Mouse (Mus musculus): ENCODE measurements around the gene Alg9. TPM values are rescaled to one million over a fixed set of nuclear protein-coding genes. Genes with fewer than 3 reads are reported as not detected.

Gene Alg9
- polyA plus RNA-seq, 1 experiment from 2014 or later: 40.4 TPM

- Histone ChIP-seq H3K27me3 (ENCODE audit: control insufficient read depth, insufficient read depth, low read length) (no peaks in the 10 kb centered on the region), H3K27ac (replicated peaks; ENCODE audit: low read depth, low read length) (no peak within 1 kb of the TSS), H3K4me2 (ENCODE audit: low read depth, severe bottlenecking) (no peak within 1 kb of the TSS), H3K4me3 (ENCODE audit: low read depth, low read length) (no peak within 1 kb of the TSS), H3K36me3 (ENCODE audit: control insufficient read depth, insufficient read depth, low read length) (no peaks in the 10 kb centered on the region), H3K9ac (ENCODE audit: low read length) (no peak within 1 kb of the TSS), H3K4me1 (ENCODE audit: control insufficient read depth, insufficient read depth, low read length) (no peaks in the 10 kb centered on the region), H3K9me3 (ENCODE audit: control insufficient read depth, low read length) (no peaks in the 10 kb centered on the region)
- no peak for DNase-seq (ENCODE audit: low spot score)
- 0 out of 2 replicates have a peak, but pooled peaks have one; percentile 35 for ATAC-seq (ENCODE audit: insufficient number of reproducible peaks, low FRiP score, low TSS enrichment, low read depth)
- 65% methylated on average over 14 of the region's 14 CpGs for WGBS
Observed at GRCm38 (mm10) chr9:50752054-50752602, 22.7 kb upstream of the Alg9 start, which contains the start of gene Hspb2. Gene Hspb2 (minus strand): TSS chr9:50752354.

- Histone ChIP-seq H3K4me2 (ENCODE audit: low read depth, severe bottlenecking) (no peak overlapping the region), H3K4me3 (ENCODE audit: low read depth, low read length) (no peak overlapping the region), H3K9ac (ENCODE audit: low read length) (no peak overlapping the region), H3K4me1 (ENCODE audit: control insufficient read depth, insufficient read depth, low read length) (no peaks in the 10 kb centered on the region), H3K27me3 (ENCODE audit: control insufficient read depth, insufficient read depth, low read length) (no peaks in the 10 kb centered on the region), H3K36me3 (ENCODE audit: control insufficient read depth, insufficient read depth, low read length) (no peaks in the 10 kb centered on the region), H3K27ac (replicated peaks; ENCODE audit: low read depth, low read length) (no peak overlapping the region), H3K9me3 (ENCODE audit: control insufficient read depth, low read length) (no peaks in the 10 kb centered on the region)
- ATAC-seq (ENCODE audit: insufficient number of reproducible peaks, low FRiP score, low TSS enrichment, low read depth): no peak
- no peak for DNase-seq (ENCODE audit: low spot score)
- WGBS: 69% methylated on average over 17 of the region's 17 CpGs
Observed at GRCm38 (mm10) chr9:50752784-50753615, 21.8 kb upstream of the Alg9 start.

GRCm38 (mm10) chr9:50753947-50754346 lies 20.9 kb upstream of the Alg9 start:
- Histone ChIP-seq H3K27me3 (ENCODE audit: control insufficient read depth, insufficient read depth, low read length) (no peaks in the 10 kb centered on the region), H3K9me3 (ENCODE audit: control insufficient read depth, low read length) (no peaks in the 10 kb centered on the region), H3K36me3 (ENCODE audit: control insufficient read depth, insufficient read depth, low read length) (no peaks in the 10 kb centered on the region), H3K4me3 (ENCODE audit: low read depth, low read length) (no peak overlapping the region), H3K9ac (ENCODE audit: low read length) (no peak overlapping the region), H3K4me2 (ENCODE audit: low read depth, severe bottlenecking) (no peak overlapping the region), H3K27ac (replicated peaks; ENCODE audit: low read depth, low read length) (no peak overlapping the region), H3K4me1 (ENCODE audit: control insufficient read depth, insufficient read depth, low read length) (no peaks in the 10 kb centered on the region)
- no peak for DNase-seq (ENCODE audit: low spot score)
- WGBS: 78% methylated on average over 7 of the region's 7 CpGs
- no peak for ATAC-seq (ENCODE audit: insufficient number of reproducible peaks, low FRiP score, low TSS enrichment, low read depth)

GRCm38 (mm10) chr9:50756711-50757110 lies 18.1 kb upstream of the Alg9 start:
- Histone ChIP-seq H3K9me3 (ENCODE audit: control insufficient read depth, low read length) (no peaks in the 10 kb centered on the region), H3K4me2 (ENCODE audit: low read depth, severe bottlenecking) (no peak overlapping the region), H3K4me1 (ENCODE audit: control insufficient read depth, insufficient read depth, low read length) (no peaks in the 10 kb centered on the region), H3K4me3 (ENCODE audit: low read depth, low read length) (no peak overlapping the region), H3K27me3 (ENCODE audit: control insufficient read depth, insufficient read depth, low read length) (no peaks in the 10 kb centered on the region), H3K9ac (ENCODE audit: low read length) (no peak overlapping the region), H3K27ac (replicated peaks; ENCODE audit: low read depth, low read length) (no peak overlapping the region), H3K36me3 (ENCODE audit: control insufficient read depth, insufficient read depth, low read length) (no peaks in the 10 kb centered on the region)
- no peak for ATAC-seq (ENCODE audit: insufficient number of reproducible peaks, low FRiP score, low TSS enrichment, low read depth)
- 45% methylated on average over 5 of the region's 5 CpGs for WGBS
- no peak for DNase-seq (ENCODE audit: low spot score)

GRCm38 (mm10) chr9:50761520-50762243 lies 13.1 kb upstream of the Alg9 start:
- no peak overlapping the region for H3K4me2 ChIP-seq (ENCODE audit: low read depth, severe bottlenecking)
- H3K36me3 ChIP-seq (ENCODE audit: control insufficient read depth, insufficient read depth, low read length): no peaks in the 10 kb centered on the region
- no peak overlapping the region for H3K4me3 ChIP-seq (ENCODE audit: low read depth, low read length)
- H3K4me1 ChIP-seq (ENCODE audit: control insufficient read depth, insufficient read depth, low read length): no peaks in the 10 kb centered on the region
- DNase-seq (ENCODE audit: low spot score): no peak
- H3K27me3 ChIP-seq (ENCODE audit: control insufficient read depth, insufficient read depth, low read length): no peaks in the 10 kb centered on the region
- WGBS: 70% methylated on average over 6 of the region's 6 CpGs
- H3K9me3 ChIP-seq (ENCODE audit: control insufficient read depth, low read length): no peaks in the 10 kb centered on the region
- H3K9ac ChIP-seq (ENCODE audit: low read length): no peak overlapping the region
- H3K27ac ChIP-seq (replicated peaks; ENCODE audit: low read depth, low read length): no peak overlapping the region
- ATAC-seq (ENCODE audit: insufficient number of reproducible peaks, low FRiP score, low TSS enrichment, low read depth): no peak

GRCm38 (mm10) chr9:50763331-50763730 lies 11.5 kb upstream of the Alg9 start:
- H3K4me2 ChIP-seq (ENCODE audit: low read depth, severe bottlenecking): no peak overlapping the region
- ATAC-seq (ENCODE audit: insufficient number of reproducible peaks, low FRiP score, low TSS enrichment, low read depth): no peak
- no peaks in the 10 kb centered on the region for H3K4me1 ChIP-seq (ENCODE audit: control insufficient read depth, insufficient read depth, low read length)
- no peak overlapping the region for H3K27ac ChIP-seq (replicated peaks; ENCODE audit: low read depth, low read length)
- peak; percentile 45 for DNase-seq (ENCODE audit: low spot score)
- no peak overlapping the region for H3K4me3 ChIP-seq (ENCODE audit: low read depth, low read length)
- no peak overlapping the region for H3K9ac ChIP-seq (ENCODE audit: low read length)
- H3K9me3 ChIP-seq (ENCODE audit: control insufficient read depth, low read length): no peaks in the 10 kb centered on the region
- WGBS: 82% methylated on average over 1 of the region's 1 CpGs
- no peaks in the 10 kb centered on the region for H3K27me3 ChIP-seq (ENCODE audit: control insufficient read depth, insufficient read depth, low read length)
- H3K36me3 ChIP-seq (ENCODE audit: control insufficient read depth, insufficient read depth, low read length): no peaks in the 10 kb centered on the region

GRCm38 (mm10) chr9:50767531-50768106 lies 7.2 kb upstream of the Alg9 start:
- Histone ChIP-seq H3K36me3 (ENCODE audit: control insufficient read depth, insufficient read depth, low read length) (no peaks in the 10 kb centered on the region), H3K9ac (ENCODE audit: low read length) (peak overlapping the region; percentile 62), H3K27me3 (ENCODE audit: control insufficient read depth, insufficient read depth, low read length) (no peaks in the 10 kb centered on the region), H3K9me3 (ENCODE audit: control insufficient read depth, low read length) (no peaks in the 10 kb centered on the region), H3K4me3 (ENCODE audit: low read depth, low read length) (peak overlapping the region; percentile 60), H3K4me2 (ENCODE audit: low read depth, severe bottlenecking) (peak overlapping the region; percentile 83), H3K27ac (replicated peaks; ENCODE audit: low read depth, low read length) (no peak overlapping the region), H3K4me1 (ENCODE audit: control insufficient read depth, insufficient read depth, low read length) (0 out of 2 replicates have a peak, but pooled peaks cover 2% of the 10 kb centered on the region)
- 7% methylated on average over 17 of the region's 17 CpGs for WGBS
- ATAC-seq (ENCODE audit: insufficient number of reproducible peaks, low FRiP score, low TSS enrichment, low read depth) (no peak; the same call in 1 of the 2 replicates), DNase-seq (ENCODE audit: low spot score) (no peak)
